Mouse (Mus musculus) brain, embryonic 14.5 days (tissue): ENCODE data around the gene Yipf1.

Experiments
- CTCF ChIP-seq: fragments of 200-500 bp; IDR thresholded peaks from 2 replicates; pipeline ENCODE4 v1.5.1; 2012; ENCODE audit warnings: inconsistent platforms, mild to moderate bottlenecking, moderate library complexity, borderline replicate concordance; ENCODE audit not compliant: insufficient read depth, insufficient read length; ENCODE audit errors: extremely low read depth
- POLR2A ChIP-seq: fragments of 200-500 bp; IDR thresholded peaks from 2 replicates; pipeline ENCODE4 v1.6.1; 2012; ENCODE audit warnings: mild to moderate bottlenecking, inconsistent platforms, borderline replicate concordance; ENCODE audit not compliant: poor library complexity, insufficient read depth, insufficient read length, severe bottlenecking; ENCODE audit errors: extremely low read depth

DNA sequence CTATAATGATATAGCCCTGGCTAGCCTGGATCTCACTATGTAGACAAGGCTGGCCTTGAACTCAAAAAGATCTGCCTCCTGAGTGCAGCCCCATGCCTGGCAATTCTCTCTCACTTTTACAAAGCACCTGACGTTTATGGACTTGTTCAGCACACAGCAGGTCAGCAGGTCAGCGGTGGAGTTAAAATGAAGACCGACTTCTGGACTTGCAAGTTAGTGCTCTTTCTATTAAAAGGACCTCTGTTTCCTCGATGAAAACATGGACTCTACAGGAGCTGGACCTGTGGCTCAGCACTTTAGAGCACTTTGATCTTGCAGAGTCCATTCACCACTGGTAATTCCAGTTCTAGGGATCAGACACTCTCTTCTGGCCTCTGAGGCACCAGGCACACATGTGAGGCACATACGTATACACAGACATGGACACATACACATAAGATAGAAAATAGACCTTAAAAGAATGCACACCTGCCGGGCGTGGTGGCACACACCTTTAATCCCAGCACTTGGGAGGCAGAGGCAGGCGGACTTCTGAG, 16.0 kb upstream of the Yipf1 start:
- TF ChIP-seq POLR2A (no peak), CTCF (no peak)
